Mouse (Mus musculus): ENCODE data around the gene Morc2a.

The Morc2a gene

GRCm38 (mm10) chr11:3731469-3731868, 82.5 kb downstream of the Morc2a start:
- DNase-seq (ENCODE audit: low read depth in 1 of 2, low spot score in 2 of 2): no peak

DNA sequence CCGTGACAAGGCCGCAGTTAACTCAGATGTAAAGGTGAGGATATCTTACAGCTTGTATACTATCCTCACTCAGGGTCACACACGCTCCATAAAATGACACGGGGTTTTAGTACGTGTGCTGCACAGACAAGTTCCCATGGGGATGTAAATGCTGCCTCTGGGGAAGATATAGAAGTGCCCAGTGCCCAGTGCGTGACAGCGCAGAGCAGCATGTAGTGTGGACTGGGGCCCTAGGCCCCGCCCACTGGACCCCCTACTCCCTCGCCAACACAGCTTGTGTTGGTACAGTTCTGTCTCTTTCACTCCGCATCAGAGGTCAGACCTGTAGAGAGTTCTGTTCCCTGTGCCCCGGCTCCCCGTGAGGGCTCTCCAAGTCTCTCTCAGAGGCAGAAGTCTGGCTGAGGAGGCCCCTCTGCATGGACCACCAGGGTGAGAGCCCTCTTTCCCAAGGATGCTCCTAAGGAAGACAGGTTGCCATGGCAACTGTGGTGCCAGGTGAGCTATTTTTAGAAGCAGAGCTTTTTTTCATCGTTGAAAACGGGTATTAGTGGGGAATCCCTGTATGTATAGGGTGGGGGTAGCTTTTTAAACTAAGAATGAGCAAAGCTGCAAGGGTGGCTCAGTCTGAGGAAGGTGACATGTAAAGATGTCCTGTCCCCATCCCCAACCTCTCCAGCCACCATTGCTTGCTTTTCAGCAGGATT, 85.1 kb downstream of the Morc2a start:
- no peak for DNase-seq (ENCODE audit: low read depth in 1 of 2, low spot score in 2 of 2)

- no peak for DNase-seq (ENCODE audit: low read depth in 1 of 2, low spot score in 2 of 2)
Observed at GRCm38 (mm10) chr11:3735715-3736114, 86.7 kb downstream of the Morc2a start.

DNA sequence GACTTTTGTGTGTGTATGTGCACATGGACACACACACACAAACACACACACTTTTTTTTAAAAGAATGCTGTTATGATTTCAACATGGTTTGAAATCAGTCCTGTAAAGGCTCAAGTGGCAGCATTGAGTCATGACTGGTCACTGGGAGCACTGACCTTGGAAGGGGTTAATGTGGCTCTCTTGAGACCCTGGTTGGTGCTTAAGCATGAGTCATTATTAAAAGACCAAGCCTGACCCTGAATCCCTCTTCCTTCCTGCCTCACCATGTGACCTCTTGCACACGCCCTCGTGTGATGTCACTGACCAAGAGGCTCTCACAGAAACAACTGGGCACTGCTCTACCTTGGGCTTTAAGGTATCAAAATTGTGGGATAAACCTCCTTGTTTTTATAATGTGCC, 89.8 kb downstream of the Morc2a start:
- DNase-seq (ENCODE audit: low read depth in 1 of 2, low spot score in 2 of 2): no peak

Measured in monocyte, adult 2 months (primary cell).